Mouse (Mus musculus) embryonic facial prominence, embryonic 14.5 days (tissue): ENCODE measurements around the gene Lats1. TPM values are rescaled to one million over a fixed set of nuclear protein-coding genes. Genes with fewer than 3 reads are reported as not detected.

Experiments
- ATAC-seq: fragments of 200-750 bp; cut with Nextera tagmentation; 2 replicates; pipeline ENCODE4 v1.8.0; 2017; ENCODE audit warnings: low read depth, moderate number of reproducible peaks, moderate TSS enrichment
- DNase-seq: peaks from one replicate; pipeline ENCODE4 v3.0.0-alpha.2; 2015; ENCODE audit warnings: low spot score
- H3K27ac ChIP-seq: fragments of 300-500 bp; sonication (generic); replicated peaks from 2 replicates; pipeline ENCODE4 v1.5.1; 2014; ENCODE audit warnings: low read depth, mild to moderate bottlenecking, low read length, moderate library complexity
- H3K27me3 ChIP-seq: fragments of 300-500 bp; sonication (generic); replicated peaks from 2 replicates; pipeline ENCODE4 v1.6.1; 2014; ENCODE audit warnings: low read length; ENCODE audit not compliant: control insufficient read depth, insufficient read depth
- H3K36me3 ChIP-seq: fragments of 300-500 bp; sonication (generic); 2 replicates; pipeline ENCODE4 v1.6.1; 2014; ENCODE audit warnings: low read length, mixed read lengths; ENCODE audit not compliant: control insufficient read depth, insufficient read depth
- H3K4me1 ChIP-seq: fragments of 300-500 bp; sonication (generic); 2 replicates; pipeline ENCODE4 v1.6.1; 2014; ENCODE audit warnings: antibody characterized with exemption, low read length; ENCODE audit not compliant: control insufficient read depth, insufficient read depth
- H3K4me2 ChIP-seq: fragments of 300-500 bp; sonication (generic); 2 replicates; pipeline ENCODE4 v1.6.1; 2014; ENCODE audit warnings: low read depth, mild to moderate bottlenecking, low read length, moderate library complexity, mixed read lengths
- H3K4me3 ChIP-seq: fragments of 300-500 bp; sonication (generic); 2 replicates; pipeline ENCODE4 v1.5.1; 2014; ENCODE audit warnings: low read depth, mild to moderate bottlenecking, low read length
- H3K9ac ChIP-seq: fragments of 300-500 bp; sonication (generic); 2 replicates; pipeline ENCODE4 v1.6.1; 2014; ENCODE audit warnings: low read depth, mild to moderate bottlenecking, low read length, moderate library complexity, mixed read lengths
- H3K9me3 ChIP-seq: fragments of 300-500 bp; sonication (generic); 2 replicates; pipeline ENCODE4 v1.6.1; 2016; ENCODE audit warnings: low read length; ENCODE audit not compliant: control insufficient read depth
- WGBS: fragments of 180-500 bp; shearing (Covaris S2); extraction: QIAGEN DNeasy Blood & Tissue Kit; methylation state at CpG from one replicate; pipeline ENCODE4 v1.1.7; 2014; 5-methylcytosine and 5-hydroxymethylcytosine counted together
- polyA plus RNA-seq: library from polyadenylated mRNA; unstranded; fragments of >200 nt; fragmentation: Nextera tagmentation; extraction: Ambion mirVana; gene quantifications from 2 replicates; pipeline ENCODE4 v1.2.1, GENCODE M21; 2014

The Lats1 gene
- polyA plus RNA-seq, 1 experiment from 2014 or later = 12.6 TPM

GRCm38 (mm10) chr10:7710121-7710520 is 29.1 kb downstream of the Lats1 start:
- Histone ChIP-seq H3K36me3 (peaks cover 74% of the 10 kb centered on the region), H3K9me3 (no peaks in the 10 kb centered on the region), H3K4me2 (no peak overlapping the region), H3K27me3 (no peaks in the 10 kb centered on the region), H3K9ac (no peak overlapping the region), H3K27ac (no peak overlapping the region), H3K4me1 (no peaks in the 10 kb centered on the region), H3K4me3 (no peak overlapping the region)
- no peak for DNase-seq
- no peak for ATAC-seq
- 93% methylated on average over 5 of the region's 5 CpGs for WGBS

DNA sequence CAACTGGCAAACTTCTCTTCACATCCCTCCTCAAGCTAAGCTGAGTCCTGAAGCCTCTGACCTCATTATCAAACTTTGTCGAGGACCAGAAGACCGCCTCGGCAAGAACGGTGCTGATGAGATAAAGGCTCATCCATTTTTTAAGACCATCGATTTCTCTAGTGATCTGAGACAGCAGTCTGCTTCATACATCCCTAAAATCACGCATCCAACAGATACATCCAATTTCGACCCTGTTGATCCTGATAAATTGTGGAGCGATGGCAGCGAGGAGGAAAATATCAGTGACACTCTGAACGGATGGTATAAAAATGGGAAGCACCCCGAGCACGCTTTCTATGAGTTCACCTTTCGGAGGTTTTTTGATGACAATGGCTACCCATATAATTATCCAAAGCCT is 31.5 kb downstream of the Lats1 start:
- 95% methylated on average over 13 of the region's 13 CpGs for WGBS
- ATAC-seq = no peak
- Histone ChIP-seq H3K4me1 (no peaks in the 10 kb centered on the region), H3K9ac (no peak overlapping the region), H3K36me3 (peaks cover 69% of the 10 kb centered on the region), H3K27ac (no peak overlapping the region), H3K4me2 (no peak overlapping the region), H3K9me3 (no peaks in the 10 kb centered on the region), H3K27me3 (no peaks in the 10 kb centered on the region), H3K4me3 (no peak overlapping the region)
- no peak for DNase-seq

DNA sequence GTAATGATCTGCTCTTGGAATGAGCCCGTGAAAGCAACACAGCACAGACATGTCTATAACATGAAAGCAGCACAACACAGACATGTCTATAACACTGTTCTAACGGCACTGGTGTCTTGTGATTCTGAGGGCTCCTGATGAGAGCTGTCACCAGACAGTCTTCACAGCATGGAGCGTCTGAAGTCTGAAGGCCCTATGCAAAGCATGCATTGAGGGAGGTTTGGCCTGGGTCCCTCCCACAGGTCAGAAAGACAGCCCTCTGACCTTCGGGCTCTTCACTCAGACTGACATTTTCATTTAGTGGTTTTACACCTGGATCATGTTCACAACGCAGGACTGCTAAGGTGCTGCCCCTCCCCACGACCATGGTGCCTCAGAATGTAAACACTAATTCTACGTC is 34.0 kb downstream of the Lats1 start:
- H3K4me3 ChIP-seq = no peak overlapping the region
- DNase-seq = no peak
- H3K36me3 ChIP-seq = peaks cover 56% of the 10 kb centered on the region
- H3K9ac ChIP-seq = no peak overlapping the region
- 76% methylated on average over 7 of the region's 7 CpGs for WGBS
- ATAC-seq = no peak
- no peaks in the 10 kb centered on the region for H3K4me1 ChIP-seq
- H3K27me3 ChIP-seq = no peaks in the 10 kb centered on the region
- H3K27ac ChIP-seq = no peak overlapping the region
- no peak overlapping the region for H3K4me2 ChIP-seq
- H3K9me3 ChIP-seq = no peaks in the 10 kb centered on the region

DNA sequence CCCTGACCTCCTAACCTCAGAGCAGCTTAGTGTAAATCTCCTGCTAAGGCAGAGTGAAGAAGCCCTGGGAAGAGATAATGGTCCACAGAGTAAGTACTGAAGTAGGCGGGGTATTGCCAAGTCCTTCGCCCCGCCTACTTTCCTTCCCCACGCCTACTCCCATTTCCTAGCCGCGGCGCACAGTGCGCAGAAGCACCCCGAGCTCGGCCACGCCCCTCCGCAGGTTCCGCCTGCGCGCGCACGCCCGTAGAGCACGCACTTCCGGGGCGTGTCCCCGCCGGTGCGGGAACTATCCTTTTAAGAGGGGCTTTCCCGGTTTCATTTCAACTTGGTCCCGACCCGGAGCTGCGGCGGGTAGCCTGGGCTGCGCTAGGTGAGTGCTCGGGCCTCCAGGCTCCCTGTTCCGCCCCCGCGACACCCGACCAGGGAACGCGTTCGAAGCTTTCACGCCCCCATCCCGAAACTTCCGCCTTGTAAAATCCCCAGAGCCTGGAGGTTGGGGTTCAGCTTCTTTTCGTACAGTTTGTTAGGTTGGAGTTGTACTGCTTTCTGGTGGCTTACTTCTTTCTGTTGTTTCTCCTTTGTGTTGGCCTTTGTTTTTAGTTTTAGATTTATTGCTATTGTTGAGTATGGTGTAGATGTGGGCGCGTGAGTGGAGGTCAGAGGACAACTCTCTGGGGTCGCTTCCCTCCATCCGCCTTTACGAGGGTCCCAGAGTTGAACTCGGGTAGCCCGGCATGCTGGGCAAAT is 44.9 kb downstream of the Lats1 start, which contains the start of gene Katna1:
Gene Katna1 (plus strand): TSS at position 250 of the 750 bp plus-strand sequence.
- H3K36me3 ChIP-seq = no peaks in the 10 kb centered on the region
- DNase-seq (peak; percentile 97), ATAC-seq (peak; percentile 98)
- H3K9me3 ChIP-seq = no peaks in the 10 kb centered on the region
- WGBS = 0% methylated on average over 38 of the region's 49 CpGs
- H3K4me2 ChIP-seq = peak within 1 kb of the TSS; percentile 66
- no peaks in the 10 kb centered on the region for H3K27me3 ChIP-seq
- H3K4me1 ChIP-seq = no peaks in the 10 kb centered on the region; the same call in 1 of the 2 replicates
- peak within 1 kb of the TSS; percentile 87 for H3K4me3 ChIP-seq
- H3K9ac ChIP-seq = peak within 1 kb of the TSS; percentile 81
- peak within 1 kb of the TSS; percentile 78 for H3K27ac ChIP-seq

DNA sequence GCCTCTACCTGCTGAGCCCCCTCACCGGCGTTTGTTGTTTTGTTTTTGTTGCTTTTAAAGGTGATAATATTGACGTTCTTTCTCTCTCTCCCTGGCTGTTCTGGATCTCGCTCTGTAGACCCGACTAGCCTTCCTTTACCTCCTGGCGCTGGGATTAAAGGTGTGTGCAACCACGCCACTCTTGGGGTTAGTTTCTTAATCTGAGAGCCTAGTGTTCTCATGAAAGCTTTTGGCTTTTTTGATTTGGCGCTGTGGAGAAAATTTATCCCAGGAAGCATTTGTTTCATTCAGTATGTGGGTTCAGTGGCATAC is 45.4 kb downstream of the Lats1 start:
- H3K27ac ChIP-seq = peak overlapping the region; percentile 78; the same call in 1 of the 2 replicates
- H3K9ac ChIP-seq = peak overlapping the region; percentile 81
- no peaks in the 10 kb centered on the region for H3K9me3 ChIP-seq
- no peak for ATAC-seq
- under 1% methylated on average over 8 of the region's 8 CpGs for WGBS
- peak overlapping the region; percentile 66 for H3K4me2 ChIP-seq
- DNase-seq = no peak
- H3K36me3 ChIP-seq = no peaks in the 10 kb centered on the region
- no peaks in the 10 kb centered on the region; the same call in 1 of the 2 replicates for H3K4me1 ChIP-seq
- H3K4me3 ChIP-seq = peak overlapping the region; percentile 87
- no peaks in the 10 kb centered on the region for H3K27me3 ChIP-seq

GRCm38 (mm10) chr10:7727011-7727410 is 46.0 kb downstream of the Lats1 start:
- Histone ChIP-seq H3K9ac (peak overlapping the region; percentile 81), H3K4me3 (peak overlapping the region; percentile 87), H3K27me3 (no peaks in the 10 kb centered on the region), H3K9me3 (no peaks in the 10 kb centered on the region), H3K27ac (no peak overlapping the region), H3K4me2 (peak overlapping the region; percentile 66), H3K4me1 (no peaks in the 10 kb centered on the region; the same call in 1 of the 2 replicates), H3K36me3 (no peaks in the 10 kb centered on the region)
- WGBS = 17% methylated on average over 3 of the region's 3 CpGs
- no peak for DNase-seq
- no peak for ATAC-seq

DNA sequence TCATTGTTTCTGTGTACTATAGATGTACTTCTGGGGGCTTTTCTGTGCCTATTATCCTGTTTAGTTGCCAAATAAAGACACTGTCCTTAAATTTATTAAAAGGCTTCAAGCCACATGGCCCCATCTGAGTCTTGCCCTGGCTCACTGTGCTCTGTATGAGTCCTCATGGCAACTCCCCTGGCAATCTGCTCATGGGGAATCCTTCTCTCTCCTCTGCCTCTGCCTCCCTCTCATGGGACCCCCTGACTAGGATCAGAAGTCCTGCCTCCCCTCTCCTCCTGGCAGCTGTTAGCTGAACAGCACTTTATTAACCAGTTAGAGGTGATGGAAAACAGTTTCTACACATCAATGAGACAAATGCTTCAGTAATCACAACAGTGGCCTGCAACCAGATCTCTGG is 50.6 kb downstream of the Lats1 start:
- Histone ChIP-seq H3K9ac (no peak overlapping the region), H3K9me3 (no peaks in the 10 kb centered on the region), H3K4me1 (no peaks in the 10 kb centered on the region; the same call in 1 of the 2 replicates), H3K4me2 (no peak overlapping the region), H3K27ac (no peak overlapping the region), H3K36me3 (no peaks in the 10 kb centered on the region), H3K27me3 (no peaks in the 10 kb centered on the region), H3K4me3 (no peak overlapping the region)
- DNase-seq (peak; percentile 19), ATAC-seq (peak; percentile 71; the same call in 1 of the 2 replicates)

DNA sequence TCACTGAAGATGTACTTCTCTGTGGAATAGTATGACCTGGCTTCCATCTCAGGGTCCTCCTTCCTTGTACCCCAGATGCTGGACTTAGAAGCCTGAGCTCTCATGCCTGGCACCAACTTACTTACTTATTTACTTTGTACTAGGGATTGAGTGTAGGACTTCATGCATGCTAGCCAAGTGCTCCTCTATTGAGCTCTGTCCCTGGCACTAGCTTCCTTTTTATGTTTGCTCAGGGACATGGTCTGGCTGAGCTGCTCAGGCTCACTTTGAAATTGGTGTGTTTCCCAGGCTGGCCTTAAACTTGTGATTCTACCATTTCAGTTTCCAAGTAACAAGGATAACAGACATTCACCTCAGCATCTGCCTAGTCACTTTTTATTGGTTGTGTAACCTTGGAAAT is 56.1 kb downstream of the Lats1 start:
- no peak overlapping the region for H3K4me2 ChIP-seq
- no peak overlapping the region for H3K9ac ChIP-seq
- ATAC-seq (no peak), DNase-seq (no peak)
- H3K27ac ChIP-seq = no peak overlapping the region
- H3K27me3 ChIP-seq = no peaks in the 10 kb centered on the region
- no peaks in the 10 kb centered on the region for H3K4me1 ChIP-seq
- no peaks in the 10 kb centered on the region for H3K9me3 ChIP-seq
- no peak overlapping the region for H3K4me3 ChIP-seq
- H3K36me3 ChIP-seq = peaks cover 9% of the 10 kb centered on the region; the same call in 1 of the 2 replicates

DNA sequence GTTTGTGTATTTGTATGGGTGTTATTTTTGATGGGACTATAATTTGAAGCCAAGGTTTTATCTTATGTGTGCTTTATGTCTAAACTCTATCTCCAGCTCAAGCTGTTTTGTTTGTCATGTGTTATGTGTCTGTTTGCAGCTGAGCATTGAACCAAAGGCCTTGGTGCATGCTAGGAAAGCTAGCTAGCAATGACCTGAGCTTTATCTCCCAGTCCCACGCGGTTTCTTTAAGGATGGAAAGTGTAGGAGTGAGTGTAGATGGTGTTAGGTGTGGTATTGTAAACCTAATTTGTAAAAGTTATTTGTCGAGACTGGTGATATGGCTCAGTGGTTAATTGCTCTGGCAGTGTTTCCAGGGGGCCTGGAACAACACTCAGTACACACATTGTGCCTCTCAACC is 56.9 kb downstream of the Lats1 start:
- ATAC-seq = no peak
- Histone ChIP-seq H3K27me3 (no peaks in the 10 kb centered on the region), H3K9me3 (no peaks in the 10 kb centered on the region), H3K9ac (no peak overlapping the region), H3K4me2 (no peak overlapping the region), H3K4me3 (no peak overlapping the region), H3K27ac (no peak overlapping the region), H3K36me3 (peaks cover 12% of the 10 kb centered on the region; the same call in 1 of the 2 replicates), H3K4me1 (no peaks in the 10 kb centered on the region)
- DNase-seq = no peak
- 83% methylated on average over 3 of the region's 3 CpGs for WGBS
